Mouse (Mus musculus) heart, adult 9 months (tissue): ENCODE measurements around the gene 4931406P16Rik.
"Not testable (repeated sequence)": the region's sequence is repeated elsewhere in the genome, so short reads cannot be mapped to it uniquely, and the experiment has no call there.

Experiments used
- DNase-seq, 2 experiments: peaks; one replicate each; pipeline ENCODE4 v3.0.0; 2022; ENCODE audit warnings: low spot score in 2 of 2

The 4931406P16Rik gene

GRCm38 (mm10) chr7:34214644-34215043 lies 98.7 kb downstream of the 4931406P16Rik start:
- peak in 1 of 2 experiments; percentile 41 for DNase-seq

DNA sequence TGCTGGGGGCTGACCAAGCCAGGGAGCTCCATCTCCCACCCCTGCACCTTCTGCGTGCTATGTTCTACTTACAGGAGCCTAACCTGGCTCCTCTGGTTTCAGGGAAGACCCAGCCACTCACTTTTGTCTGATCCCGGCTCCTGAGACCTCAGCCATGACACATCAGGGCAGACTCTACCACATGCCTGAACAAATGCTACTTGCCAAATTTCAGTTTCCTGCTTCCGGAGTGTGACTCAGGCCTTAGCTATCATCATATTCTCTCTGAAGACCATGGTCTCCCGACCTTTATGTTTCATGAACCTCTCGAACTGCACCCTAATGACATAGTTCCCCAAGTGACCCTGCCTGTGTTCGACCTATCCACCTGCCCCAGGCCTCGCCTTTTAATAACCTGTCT lies 100.1 kb downstream of the 4931406P16Rik start:
- DNase-seq: no peak

GRCm38 (mm10) chr7:34208027-34208745 lies 105.2 kb downstream of the 4931406P16Rik start:
- no peak for DNase-seq

GRCm38 (mm10) chr7:34206331-34206730 lies 107.0 kb downstream of the 4931406P16Rik start:
- no peak for DNase-seq

DNA sequence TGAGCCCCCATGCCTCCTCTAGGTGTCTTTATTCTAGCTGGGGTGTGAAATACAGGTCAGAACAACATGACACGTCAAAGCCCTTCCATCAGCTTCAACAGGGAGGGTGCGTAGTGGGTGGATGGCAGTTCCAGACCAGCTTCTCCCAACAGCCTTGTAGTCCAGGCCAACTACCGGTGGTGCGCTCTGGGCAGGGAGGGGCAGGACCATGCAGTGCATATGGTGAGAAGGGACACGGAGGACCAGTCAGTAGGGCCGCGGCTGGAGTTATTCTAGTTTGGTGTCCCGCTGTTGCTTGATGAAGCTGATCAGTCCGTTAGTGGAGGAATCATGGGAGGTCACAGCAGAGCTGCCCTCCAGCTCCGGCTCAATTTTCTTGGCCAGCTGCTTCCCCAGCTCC lies 111.2 kb downstream of the 4931406P16Rik start:
- DNase-seq: not testable (repeated sequence)

DNA sequence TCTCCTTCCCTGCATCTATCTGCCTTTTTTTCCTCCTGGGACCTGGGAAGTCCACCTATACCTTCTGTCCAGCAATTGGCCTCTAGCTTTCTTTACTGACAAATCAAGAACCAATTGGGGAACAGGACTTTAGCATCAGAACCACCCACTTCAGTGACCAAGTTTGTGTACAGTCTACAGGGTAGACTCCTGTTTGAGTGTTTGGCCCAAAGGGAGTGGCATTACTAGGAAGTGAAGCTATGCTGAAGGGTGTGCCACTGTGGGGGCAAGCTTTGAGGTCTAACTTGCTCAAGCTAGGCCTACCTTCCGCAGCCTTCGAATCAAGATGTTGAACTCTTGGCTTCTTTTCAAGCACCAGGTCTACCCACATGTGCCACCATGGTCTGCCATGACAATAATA lies 112.5 kb downstream of the 4931406P16Rik start:
- no peak for DNase-seq

GRCm38 (mm10) chr7:34198346-34198745 lies 115.0 kb downstream of the 4931406P16Rik start:
- no peak for DNase-seq

GRCm38 (mm10) chr7:34196132-34197128 lies 116.9 kb downstream of the 4931406P16Rik start, which contains the start of gene Pdcd2l:
TSS of gene Pdcd2l (minus strand) at chr7:34196661.
- DNase-seq: peak; percentile 87 to 90

- no peak for DNase-seq
These were observed 117.7 kb downstream of the 4931406P16Rik start for GRCm38 (mm10) chr7:34195632-34196031.

DNA sequence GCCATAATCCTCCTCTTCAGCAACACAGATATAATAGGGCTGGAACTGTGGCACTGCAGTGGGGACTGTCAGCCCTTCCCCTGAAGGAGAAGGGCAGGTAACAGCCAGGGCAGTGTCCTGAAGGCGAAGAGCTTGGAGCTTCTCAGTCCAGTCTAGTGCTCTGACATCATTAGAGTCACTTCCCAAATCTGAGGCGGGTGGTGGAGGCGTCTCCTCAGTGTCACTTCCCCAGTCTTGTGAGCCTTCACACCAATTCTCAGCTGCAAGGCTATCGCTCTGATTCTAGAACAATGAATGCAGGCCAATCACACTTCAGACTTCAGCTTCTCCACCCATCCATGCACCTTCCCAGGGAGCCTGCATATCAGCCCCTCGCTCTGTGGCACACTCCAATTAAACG lies 120.5 kb downstream of the 4931406P16Rik start:
- no peak for DNase-seq

GRCm38 (mm10) chr7:34189376-34189989 lies 123.9 kb downstream of the 4931406P16Rik start:
- no peak for DNase-seq
